Mouse (Mus musculus): ENCODE measurements around the gene Rars2. TPM values are rescaled to one million over a fixed set of nuclear protein-coding genes. Genes with fewer than 3 reads are reported as not detected.

Gene Rars2
- polyA plus RNA-seq, 1 experiment = 15.1 TPM

GRCm38 (mm10) chr4:34603123-34603522 lies 11.6 kb upstream of the Rars2 start:
- H3K4me1 ChIP-seq (ENCODE audit: control insufficient read depth, insufficient read depth, low read length) = no peaks in the 10 kb centered on the region
- no peak overlapping the region for H3K27ac ChIP-seq (ENCODE audit: insufficient read depth, low read depth, low read length)
- no peak overlapping the region for H3K4me3 ChIP-seq (ENCODE audit: insufficient read depth, low read length)
- TF ChIP-seq CTCF (IDR thresholded peaks at IDR 0.05; ENCODE audit: low read depth, low read length) = no peak
- TF ChIP-seq POLR2A (IDR thresholded peaks at IDR 0.05; ENCODE audit: borderline replicate concordance, low read depth, low read length) = no peak

DNA sequence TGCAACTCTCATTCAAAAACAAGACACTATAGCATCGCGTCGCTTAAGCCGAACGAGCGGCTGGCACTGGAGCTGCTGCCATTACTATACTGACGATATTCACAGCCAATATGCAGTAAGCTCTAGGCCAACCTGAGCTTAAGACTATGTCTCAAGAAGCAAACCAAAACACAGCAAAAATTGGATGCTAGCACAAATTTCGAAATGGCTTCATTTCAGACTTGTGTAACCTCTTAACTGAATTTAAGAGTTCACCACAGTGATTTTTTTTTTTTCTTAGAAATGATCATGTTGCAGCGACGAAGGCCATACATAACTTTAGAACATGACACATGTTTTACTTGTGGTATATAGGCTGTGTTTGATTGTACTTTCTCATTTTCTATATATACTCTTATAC lies 8.1 kb upstream of the Rars2 start:
- TF ChIP-seq POLR2A (IDR thresholded peaks at IDR 0.05; ENCODE audit: borderline replicate concordance, low read depth, low read length) (no peak), CTCF (IDR thresholded peaks at IDR 0.05; ENCODE audit: low read depth, low read length) (no peak)
- Histone ChIP-seq H3K4me3 (ENCODE audit: insufficient read depth, low read length) (no peak overlapping the region), H3K4me1 (ENCODE audit: control insufficient read depth, insufficient read depth, low read length) (no peaks in the 10 kb centered on the region), H3K27ac (ENCODE audit: insufficient read depth, low read depth, low read length) (no peak overlapping the region)

DNA sequence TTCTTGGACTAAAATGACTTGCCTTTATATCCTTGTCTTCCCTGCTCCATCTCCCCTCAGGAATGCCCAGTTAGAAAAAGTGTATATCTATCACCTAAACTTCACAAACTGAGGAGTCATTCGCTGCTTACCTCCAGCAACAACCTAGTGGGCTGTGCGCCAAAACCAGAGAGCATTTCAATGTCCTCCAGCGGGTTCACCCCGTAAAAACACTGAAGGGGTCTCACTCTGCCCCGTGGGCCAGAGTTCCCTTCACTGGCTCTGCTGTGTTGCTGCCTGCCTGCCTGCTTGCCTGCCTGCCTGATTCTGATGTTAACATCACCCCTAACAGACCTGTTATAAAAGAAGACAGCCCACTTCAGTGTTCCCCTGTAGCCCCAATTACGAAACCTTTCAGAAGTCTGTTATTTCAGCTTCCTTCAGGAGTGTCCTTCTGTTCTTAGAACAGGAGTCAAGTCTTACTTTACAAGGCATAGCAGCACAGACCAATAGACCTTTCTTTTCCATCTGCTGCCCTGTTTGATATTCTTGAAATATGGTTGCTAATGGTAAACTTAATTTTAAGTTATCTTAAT lies 1.1 kb upstream of the Rars2 start:
- Histone ChIP-seq H3K4me3 (ENCODE audit: insufficient read depth, low read length) (peak overlapping the region; percentile 94), H3K4me1 (ENCODE audit: control insufficient read depth, insufficient read depth, low read length) (peaks cover 22% of the 10 kb centered on the region), H3K27ac (ENCODE audit: insufficient read depth, low read depth, low read length) (no peak overlapping the region)
- TF ChIP-seq CTCF (IDR thresholded peaks at IDR 0.05; ENCODE audit: low read depth, low read length) (no peak), POLR2A (IDR thresholded peaks at IDR 0.05; ENCODE audit: borderline replicate concordance, low read depth, low read length) (no peak)

DNA sequence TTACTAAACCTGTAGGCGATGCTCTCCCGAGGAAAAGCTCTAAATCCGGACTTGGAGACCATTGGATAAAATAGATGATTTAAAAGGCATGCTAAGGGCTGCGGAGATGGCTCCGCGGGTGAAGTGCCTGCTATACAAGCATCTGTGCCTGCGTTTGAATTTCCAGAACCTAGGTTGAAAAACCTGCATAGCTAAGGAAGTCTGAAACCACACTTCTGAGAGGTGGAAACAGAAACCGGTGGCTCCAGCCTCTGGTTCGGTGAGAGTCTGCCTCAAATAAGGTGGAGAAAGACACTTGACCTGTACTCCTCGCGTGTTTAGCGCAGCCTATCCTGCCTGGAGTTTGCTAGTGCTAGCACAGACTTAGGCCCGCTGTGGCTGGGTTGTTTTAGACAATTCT lies 546 bp downstream of the Rars2 start:
- TF ChIP-seq POLR2A (IDR thresholded peaks at IDR 0.05; ENCODE audit: borderline replicate concordance, low read depth, low read length) (no peak), CTCF (IDR thresholded peaks at IDR 0.05; ENCODE audit: low read depth, low read length) (no peak)
- Histone ChIP-seq H3K27ac (ENCODE audit: insufficient read depth, low read depth, low read length) (no peak overlapping the region), H3K4me1 (ENCODE audit: control insufficient read depth, insufficient read depth, low read length) (peaks cover 22% of the 10 kb centered on the region), H3K4me3 (ENCODE audit: insufficient read depth, low read length) (peak overlapping the region; percentile 94)

GRCm38 (mm10) chr4:34616146-34616545 lies 1.4 kb downstream of the Rars2 start:
- Histone ChIP-seq H3K27ac (ENCODE audit: insufficient read depth, low read depth, low read length) (no peak overlapping the region), H3K4me1 (ENCODE audit: control insufficient read depth, insufficient read depth, low read length) (peaks cover 22% of the 10 kb centered on the region), H3K4me3 (ENCODE audit: insufficient read depth, low read length) (peak overlapping the region; percentile 94)
- TF ChIP-seq POLR2A (IDR thresholded peaks at IDR 0.05; ENCODE audit: borderline replicate concordance, low read depth, low read length) = no peak

DNA sequence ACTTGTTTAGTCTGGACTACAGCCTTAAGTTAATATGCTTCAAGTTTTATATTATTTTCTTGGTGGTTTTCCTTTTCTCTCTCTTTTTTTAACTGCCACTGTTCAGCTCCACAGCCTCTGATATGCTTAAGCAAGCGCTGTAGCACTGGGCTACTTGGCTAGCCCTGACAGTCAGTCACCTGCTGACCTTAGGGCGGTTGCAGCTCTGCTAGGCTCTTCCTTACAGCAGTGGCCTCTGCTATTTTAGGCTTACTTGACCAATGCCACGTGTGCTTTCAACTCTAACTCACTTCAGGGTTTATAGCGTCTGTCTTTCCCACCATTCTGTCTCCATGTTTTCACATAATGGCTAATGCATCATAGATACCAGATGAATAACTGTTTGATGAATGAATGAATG lies 10.8 kb downstream of the Rars2 start:
- Histone ChIP-seq H3K4me1 (ENCODE audit: control insufficient read depth, insufficient read depth, low read length) (no peaks in the 10 kb centered on the region), H3K27ac (ENCODE audit: insufficient read depth, low read depth, low read length) (no peak overlapping the region), H3K4me3 (ENCODE audit: insufficient read depth, low read length) (no peak overlapping the region)
- TF ChIP-seq POLR2A (IDR thresholded peaks at IDR 0.05; ENCODE audit: borderline replicate concordance, low read depth, low read length) (no peak), CTCF (IDR thresholded peaks at IDR 0.05; ENCODE audit: low read depth, low read length) (no peak)

DNA sequence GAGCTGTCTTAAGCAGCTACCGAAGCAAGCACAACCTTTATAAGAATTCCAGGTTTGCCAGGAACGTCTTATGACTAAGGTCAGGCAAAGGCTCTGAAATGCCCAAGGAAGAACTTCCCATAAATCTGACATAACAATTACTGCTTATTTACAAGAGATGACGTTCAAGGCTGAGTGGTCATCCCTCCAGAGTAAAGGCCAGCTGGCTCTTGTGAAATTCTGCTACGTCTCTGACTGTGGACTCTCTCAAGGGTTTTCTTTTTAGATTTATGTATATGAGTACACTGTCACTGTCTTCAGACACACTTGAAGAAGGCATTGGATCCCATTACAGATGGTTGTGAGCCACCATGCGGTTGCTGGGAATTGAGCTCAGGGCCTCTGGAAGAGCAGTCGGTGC lies 11.6 kb downstream of the Rars2 start:
- Histone ChIP-seq H3K27ac (ENCODE audit: insufficient read depth, low read depth, low read length) (no peak overlapping the region), H3K4me1 (ENCODE audit: control insufficient read depth, insufficient read depth, low read length) (no peaks in the 10 kb centered on the region), H3K4me3 (ENCODE audit: insufficient read depth, low read length) (no peak overlapping the region)
- TF ChIP-seq CTCF (IDR thresholded peaks at IDR 0.05; ENCODE audit: low read depth, low read length) (no peak), POLR2A (IDR thresholded peaks at IDR 0.05; ENCODE audit: borderline replicate concordance, low read depth, low read length) (no peak)

DNA sequence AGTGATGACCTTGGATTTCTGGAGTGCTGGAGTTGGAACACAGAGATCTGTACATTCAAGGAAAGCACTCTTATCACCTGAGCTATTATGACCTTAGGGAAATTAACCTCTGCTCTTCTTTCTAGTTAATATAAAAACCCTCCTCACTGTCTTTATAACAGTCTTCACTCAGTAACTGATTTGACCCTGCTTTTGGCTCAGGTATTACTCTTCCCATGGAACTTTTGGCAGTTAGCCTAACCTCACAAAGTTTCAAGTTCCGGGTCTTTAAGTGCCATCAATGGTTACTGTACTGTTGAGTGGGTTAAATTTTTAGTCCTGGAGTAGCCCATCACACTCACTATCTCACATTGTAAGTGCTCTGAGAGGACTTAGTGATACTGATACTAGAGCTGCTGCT lies 15.2 kb downstream of the Rars2 start:
- no peak overlapping the region for H3K4me3 ChIP-seq (ENCODE audit: insufficient read depth, low read length)
- H3K4me1 ChIP-seq (ENCODE audit: control insufficient read depth, insufficient read depth, low read length) = no peaks in the 10 kb centered on the region
- H3K27ac ChIP-seq (ENCODE audit: insufficient read depth, low read depth, low read length) = no peak overlapping the region
- no peak for TF ChIP-seq CTCF (IDR thresholded peaks at IDR 0.05; ENCODE audit: low read depth, low read length)
- no peak for TF ChIP-seq POLR2A (IDR thresholded peaks at IDR 0.05; ENCODE audit: borderline replicate concordance, low read depth, low read length)

DNA sequence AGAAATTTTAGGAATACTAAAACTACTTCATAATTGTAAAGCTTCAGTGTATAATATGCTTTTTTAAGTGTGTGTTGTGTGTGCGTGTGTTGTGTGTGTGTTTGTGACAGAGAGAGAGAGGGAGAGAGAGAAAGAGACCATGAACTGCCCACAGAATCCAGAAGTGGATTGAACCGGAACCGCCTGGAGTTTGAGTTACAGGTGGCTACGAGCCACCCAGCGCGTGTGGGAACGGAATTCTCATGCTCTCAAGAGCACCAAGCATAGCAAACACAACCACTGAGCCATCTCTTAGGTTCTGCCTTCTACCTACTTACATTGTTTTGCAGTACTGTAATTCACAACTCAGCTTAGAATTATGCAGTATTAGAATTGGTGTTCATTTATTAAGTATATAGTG lies 19.4 kb downstream of the Rars2 start:
- no peak overlapping the region for H3K4me3 ChIP-seq (ENCODE audit: insufficient read depth, low read length)
- H3K27ac ChIP-seq (ENCODE audit: insufficient read depth, low read depth, low read length) = no peak overlapping the region
- TF ChIP-seq CTCF (IDR thresholded peaks at IDR 0.05; ENCODE audit: low read depth, low read length) (no peak), POLR2A (IDR thresholded peaks at IDR 0.05; ENCODE audit: borderline replicate concordance, low read depth, low read length) (no peak)
- no peaks in the 10 kb centered on the region for H3K4me1 ChIP-seq (ENCODE audit: control insufficient read depth, insufficient read depth, low read length)

- Histone ChIP-seq H3K4me3 (ENCODE audit: insufficient read depth, low read length) (no peak overlapping the region), H3K27ac (ENCODE audit: insufficient read depth, low read depth, low read length) (no peak overlapping the region), H3K4me1 (ENCODE audit: control insufficient read depth, insufficient read depth, low read length) (no peaks in the 10 kb centered on the region)
- TF ChIP-seq POLR2A (IDR thresholded peaks at IDR 0.05; ENCODE audit: borderline replicate concordance, low read depth, low read length) = no peak
- TF ChIP-seq CTCF (IDR thresholded peaks at IDR 0.05; ENCODE audit: low read depth, low read length) = no peak
Measured at GRCm38 (mm10) chr4:34636036-34636435, 21.3 kb downstream of the Rars2 start.

- H3K4me3 ChIP-seq (ENCODE audit: insufficient read depth, low read length) = no peak overlapping the region
- no peaks in the 10 kb centered on the region for H3K4me1 ChIP-seq (ENCODE audit: control insufficient read depth, insufficient read depth, low read length)
- TF ChIP-seq POLR2A (IDR thresholded peaks at IDR 0.05; ENCODE audit: borderline replicate concordance, low read depth, low read length) (no peak), CTCF (IDR thresholded peaks at IDR 0.05; ENCODE audit: low read depth, low read length) (no peak)
- H3K27ac ChIP-seq (ENCODE audit: insufficient read depth, low read depth, low read length) = no peak overlapping the region
Measured at GRCm38 (mm10) chr4:34637386-34637785, 22.6 kb downstream of the Rars2 start.
